In genomic region chr14:74643296-74643695, GRCm38 (mm10) we compare ENCODE assay signal across 8 mouse cellular contexts. TPM values are rescaled to one million over a fixed set of nuclear protein-coding genes. Genes with fewer than 3 reads are reported as not detected.
DNase-seq lines count a peak whose midpoint lies in the region; ATAC-seq lines count a peak whose summit lies in the region.

No protein-coding gene starts in this region.

- WGBS in hindbrain, embryonic 16.5 days: 3% methylated on average over 4 of the region's 4 CpGs

- H3K27me3 ChIP-seq in hindbrain, embryonic 16.5 days (replicated peaks; ENCODE audit: control insufficient read depth, insufficient read depth, low read length): peaks cover 5% of the 10 kb centered on the region; the same call in 1 of the 2 replicates

- peak overlapping the region; percentile 11; the same call in 1 of the 2 replicates for H3K9ac ChIP-seq in hindbrain, embryonic 16.5 days (ENCODE audit: low read depth, low read length)

- H3K4me3 ChIP-seq in hindbrain, embryonic 16.5 days (ENCODE audit: low read length): peak overlapping the region; percentile 49

- H3K4me1 ChIP-seq in hindbrain, embryonic 16.5 days (ENCODE audit: control insufficient read depth, insufficient read depth, low read depth, low read length): peaks cover 6% of the 10 kb centered on the region

- H3K36me3 ChIP-seq in hindbrain, embryonic 16.5 days (ENCODE audit: control insufficient read depth, insufficient read depth, low read length): no peaks in the 10 kb centered on the region

- peak; percentile 44 for DNase-seq in T-cell, adult 2 months (ENCODE audit: low spot score)
- peak; percentile 91 to 92 for DNase-seq in cerebellum, postnatal 4 days (ENCODE audit: low spot score in 2 of 2)
- peak; percentile 81 for DNase-seq in gastrocnemius, adult 18-20 months (ENCODE audit: low spot score)
- peak; percentile 71 for DNase-seq in left cerebral cortex, adult 11 months (ENCODE audit: low spot score)
- DNase-seq in lung, postnatal 36 days: peak; percentile 87
- peak; percentile 91 for DNase-seq in retina, embryonic 14.5 days (ENCODE audit: low spot score)
- DNase-seq in urinary bladder, adult 18-20 months (ENCODE audit: low spot score in 2 of 2): peak; percentile 68 to 71

- peak overlapping the region; percentile 63 for H3K4me2 ChIP-seq in hindbrain, embryonic 16.5 days (ENCODE audit: low read length)

- peak; percentile 60 for ATAC-seq in hindbrain, embryonic 16.5 days

- no peaks in the 10 kb centered on the region for H3K9me3 ChIP-seq in hindbrain, embryonic 16.5 days (ENCODE audit: control insufficient read depth, low read length)

- no peak overlapping the region for H3K27ac ChIP-seq in hindbrain, embryonic 16.5 days (ENCODE audit: low read depth, low read length)

RNA-seq across cellular contexts. Expression of gene Htr2a, which starts 2.7 kb away (rescaled TPM):
- under 1 TPM; 0.09 to 0.14 TPM for total RNA-seq in gastrocnemius, adult 18-20 months (2021)
- polyA plus RNA-seq in hindbrain, embryonic 16.5 days (2015; fragmentation: Nextera tagmentation; extraction: Ambion mirVana): 3.8 and 4.6 TPM in 2 replicates
